Mouse (Mus musculus) heart, embryonic 14.5 days (tissue): ENCODE results near the gene Il20ra. TPM values are rescaled to one million over a fixed set of nuclear protein-coding genes. Genes with fewer than 3 reads are reported as not detected.
A peak's percentile ranks its signal among the peaks of the same experiment; 100 is the strongest.

Source experiments
- ATAC-seq: fragments of 200-750 bp; cut with Nextera tagmentation; 2 replicates; pipeline ENCODE4 v1.8.0; 2017; ENCODE audit warnings: low read depth, moderate TSS enrichment; ENCODE audit not compliant: insufficient number of reproducible peaks, insufficient read depth, low FRiP score
- H3K27ac ChIP-seq, 2 experiments: fragments of 200-500 bp in 1 of 2; fragments of 300-500 bp in 1 of 2; sonication (generic) in 1 of 2; replicated peaks in 1 of 2; 2 replicates each; pipeline ENCODE4 v1.5.1; 2012 to 2014; ENCODE audit warnings: low read depth in 2 of 2, low read length in 2 of 2, control low read depth in 1 of 2, mild to moderate bottlenecking in 1 of 2, mixed read lengths in 1 of 2; ENCODE audit not compliant: control insufficient read depth in 1 of 2, insufficient read depth in 1 of 2
- H3K27me3 ChIP-seq: fragments of 300-500 bp; sonication (generic); 2 replicates; pipeline ENCODE4 v1.6.1; 2014; ENCODE audit warnings: mild to moderate bottlenecking, low read length, control low read depth; ENCODE audit not compliant: control insufficient read depth, insufficient read depth
- H3K36me3 ChIP-seq: fragments of 300-500 bp; sonication (generic); 2 replicates; pipeline ENCODE4 v1.6.1; 2014; ENCODE audit warnings: mild to moderate bottlenecking, control low read depth, low read length, mixed read lengths; ENCODE audit not compliant: control insufficient read depth, insufficient read depth
- H3K4me1 ChIP-seq, 2 experiments: fragments of 200-500 bp in 1 of 2; fragments of 300-500 bp in 1 of 2; sonication (generic) in 1 of 2; 2 replicates each; pipeline ENCODE4 v1.6.1; 2012 to 2014; ENCODE audit warnings: low read length in 2 of 2, control low read depth in 1 of 2, mixed read lengths in 1 of 2; ENCODE audit not compliant: control insufficient read depth in 2 of 2, insufficient read depth in 2 of 2
- H3K4me2 ChIP-seq: fragments of 300-500 bp; sonication (generic); 2 replicates; pipeline ENCODE4 v1.6.1; 2014; ENCODE audit warnings: mild to moderate bottlenecking, low read length
- H3K4me3 ChIP-seq, 2 experiments: fragments of 200-500 bp in 1 of 2; fragments of 300-500 bp in 1 of 2; sonication (generic) in 1 of 2; 2 replicates each; pipeline ENCODE4 v1.5.1; 2012 to 2014; ENCODE audit warnings: low read length in 2 of 2, mild to moderate bottlenecking in 2 of 2, control low read depth in 1 of 2, low read depth in 1 of 2, moderate library complexity in 1 of 2; ENCODE audit not compliant: control insufficient read depth in 1 of 2, insufficient read depth in 1 of 2
- H3K9ac ChIP-seq: fragments of 300-500 bp; sonication (generic); 2 replicates; pipeline ENCODE4 v1.6.1; 2014; ENCODE audit warnings: mild to moderate bottlenecking, low read length
- H3K9me3 ChIP-seq: fragments of 300-500 bp; sonication (generic); 2 replicates; pipeline ENCODE4 v1.6.1; 2016; ENCODE audit warnings: low read length, control low read depth; ENCODE audit not compliant: control insufficient read depth
- WGBS: fragments of 180-500 bp; shearing (Covaris S2); extraction: QIAGEN DNeasy Blood & Tissue Kit; methylation state at CpG from one replicate; pipeline ENCODE4 v1.1.7; 2014; 5-methylcytosine and 5-hydroxymethylcytosine counted together
- polyA plus RNA-seq: library from polyadenylated mRNA; unstranded; fragments of >200 nt; fragmentation: Nextera tagmentation; extraction: Ambion mirVana; gene quantifications from 2 replicates; pipeline ENCODE4 v1.2.1, GENCODE M21; 2014

The Il20ra gene
- polyA plus RNA-seq: 0.09 and 0.22 TPM in 2 replicates

GRCm38 (mm10) chr10:19712421-19712836, at the start of gene Il20ra:
Gene Il20ra (plus strand): TSS chr10:19712570.
- Histone ChIP-seq H3K9me3 (no peaks in the 10 kb centered on the region; the same call in 1 of the 2 replicates), H3K36me3 (no peaks in the 10 kb centered on the region), H3K4me3 (peak within 1 kb of the TSS; percentile 50 to 53), H3K9ac (peak within 1 kb of the TSS; percentile 54; the same call in 1 of the 2 replicates), H3K27me3 (peaks cover 28% of the 10 kb centered on the region), H3K27ac (no peak within 1 kb of the TSS), H3K4me1 (peaks cover 6 to 15% of the 10 kb centered on the region in 2 experiments), H3K4me2 (peak within 1 kb of the TSS; percentile 96)
- ATAC-seq: no peak
- 2% methylated on average over 29 of the region's 29 CpGs for WGBS

- Histone ChIP-seq H3K36me3 (no peaks in the 10 kb centered on the region), H3K4me3 (no peak overlapping the region), H3K27ac (no peak overlapping the region), H3K27me3 (no peaks in the 10 kb centered on the region), H3K9me3 (no peaks in the 10 kb centered on the region), H3K4me2 (no peak overlapping the region), H3K4me1 (no peaks in the 10 kb centered on the region), H3K9ac (no peak overlapping the region)
- ATAC-seq: no peak
- 86% methylated on average over 5 of the region's 5 CpGs for whole genome bisulfite sequencing
Observed at GRCm38 (mm10) chr10:19668973-19669372, 43.4 kb upstream of the Il20ra start.

GRCm38 (mm10) chr10:19672015-19672414, 40.4 kb upstream of the Il20ra start:
- H3K9ac ChIP-seq: no peak overlapping the region
- no peak overlapping the region for H3K4me2 ChIP-seq
- no peak overlapping the region for H3K27ac ChIP-seq

GRCm38 (mm10) chr10:19673146-19673545, 39.2 kb upstream of the Il20ra start:
- Histone ChIP-seq H3K4me3 (no peak overlapping the region), H3K4me2 (no peak overlapping the region), H3K4me1 (no peaks in the 10 kb centered on the region), H3K36me3 (no peaks in the 10 kb centered on the region), H3K9ac (no peak overlapping the region), H3K27ac (no peak overlapping the region), H3K9me3 (no peaks in the 10 kb centered on the region), H3K27me3 (no peaks in the 10 kb centered on the region)
- WGBS: 82% methylated on average over 1 of the region's 1 CpGs
- no peak for ATAC-seq

More at GRCm38 (mm10) chr10:19672015-19672414, 40.4 kb upstream of the Il20ra start:
- Histone ChIP-seq H3K4me3 (no peak overlapping the region), H3K4me1 (no peaks in the 10 kb centered on the region), H3K9me3 (no peaks in the 10 kb centered on the region), H3K27me3 (no peaks in the 10 kb centered on the region), H3K36me3 (no peaks in the 10 kb centered on the region)
- no peak for ATAC-seq

- no peak overlapping the region for H3K4me2 ChIP-seq
- 70% methylated on average over 3 of the region's 3 CpGs for WGBS
Observed at GRCm38 (mm10) chr10:19687686-19688085, 24.7 kb upstream of the Il20ra start.

GRCm38 (mm10) chr10:19691287-19691686, 21.1 kb upstream of the Il20ra start:
- no peak overlapping the region for H3K27ac ChIP-seq
- H3K9ac ChIP-seq: no peak overlapping the region
- no peaks in the 10 kb centered on the region for H3K27me3 ChIP-seq
- H3K4me1 ChIP-seq: peaks cover 7% of the 10 kb centered on the region in 2 experiments; a peak in 2 of 4 replicates
- no peak for ATAC-seq
- no peaks in the 10 kb centered on the region for H3K36me3 ChIP-seq
- WGBS: 73% methylated on average over 3 of the region's 3 CpGs
- H3K9me3 ChIP-seq: no peaks in the 10 kb centered on the region
- H3K4me3 ChIP-seq: no peak overlapping the region
- H3K4me2 ChIP-seq: no peak overlapping the region

More at GRCm38 (mm10) chr10:19687686-19688085, 24.7 kb upstream of the Il20ra start:
- Histone ChIP-seq H3K4me3 (no peak overlapping the region), H3K36me3 (no peaks in the 10 kb centered on the region), H3K9me3 (peaks cover 4% of the 10 kb centered on the region; the same call in 1 of the 2 replicates), H3K27me3 (no peaks in the 10 kb centered on the region), H3K27ac (no peak overlapping the region), H3K9ac (no peak overlapping the region), H3K4me1 (peaks cover 5 to 7% of the 10 kb centered on the region in 2 experiments; a peak in 2 of 4 replicates)
- ATAC-seq: no peak

- WGBS: 38% methylated on average over 13 of the region's 13 CpGs
- Histone ChIP-seq H3K9ac (no peak overlapping the region), H3K27ac (no peak overlapping the region), H3K9me3 (no peaks in the 10 kb centered on the region), H3K27me3 (no peaks in the 10 kb centered on the region), H3K4me1 (peaks cover 7% of the 10 kb centered on the region in 2 experiments; a peak in 2 of 4 replicates), H3K4me3 (no peak overlapping the region), H3K4me2 (peak overlapping the region; percentile 23; the same call in 1 of the 2 replicates), H3K36me3 (no peaks in the 10 kb centered on the region)
- ATAC-seq: no peak
Observed at GRCm38 (mm10) chr10:19691771-19692170, 20.6 kb upstream of the Il20ra start.

- H3K27me3 ChIP-seq: no peaks in the 10 kb centered on the region
- no peak overlapping the region for H3K27ac ChIP-seq
- H3K9me3 ChIP-seq: no peaks in the 10 kb centered on the region
- peaks cover 7% of the 10 kb centered on the region in 2 experiments; a peak in 2 of 4 replicates for H3K4me1 ChIP-seq
- no peak overlapping the region for H3K4me3 ChIP-seq
- no peaks in the 10 kb centered on the region for H3K36me3 ChIP-seq
- H3K9ac ChIP-seq: no peak overlapping the region
- H3K4me2 ChIP-seq: 0 out of 2 replicates have a peak overlapping the region, but pooled peaks have one; percentile 23
- no peak for ATAC-seq
- 85% methylated on average over 7 of the region's 7 CpGs for WGBS
Observed at GRCm38 (mm10) chr10:19692332-19692731, 20.0 kb upstream of the Il20ra start.
